Mouse (Mus musculus) bone marrow, adult 2 months (tissue): Measurements from ENCODE around the gene Vmn1r206. TPM values are rescaled to one million over a fixed set of nuclear protein-coding genes. Genes with fewer than 3 reads are reported as not detected.
"Not testable (repeated sequence)": the region's sequence is repeated elsewhere in the genome, so short reads cannot be mapped to it uniquely, and the experiment has no call there.

ENCODE experiments used
- H3K27ac ChIP-seq: fragments of 200-500 bp; 2 replicates; pipeline ENCODE4 v1.5.1; 2012; ENCODE audit warnings: low read depth, mild to moderate bottlenecking, control low read depth, inconsistent platforms, low read length; ENCODE audit not compliant: control insufficient read depth, poor library complexity, insufficient read depth
- H3K4me1 ChIP-seq: fragments of 200-500 bp; 2 replicates; pipeline ENCODE4 v1.6.1; 2011; ENCODE audit warnings: low read length; ENCODE audit not compliant: control insufficient read depth, insufficient read depth
- H3K4me3 ChIP-seq: fragments of 200-500 bp; replicated peaks from 2 replicates; pipeline ENCODE3; 2011; ENCODE audit warnings: mild to moderate bottlenecking, low read depth, low read length, control low read depth; ENCODE audit not compliant: control insufficient read depth
- CTCF ChIP-seq: fragments of 200-500 bp; IDR thresholded peaks from 2 replicates; pipeline ENCODE4 v1.5.1; 2011; ENCODE audit warnings: low read length, control low read depth; ENCODE audit not compliant: control insufficient read depth, insufficient read depth
- POLR2A ChIP-seq: fragments of 200-500 bp; IDR thresholded peaks from 2 replicates; pipeline ENCODE4 v1.6.1; 2011; ENCODE audit warnings: low read depth, mild to moderate bottlenecking, control low read depth, low read length, borderline replicate concordance; ENCODE audit not compliant: control insufficient read depth
- WGBS: fragments of 180-500 bp; shearing (Covaris S2); methylation state at CpG from one replicate; pipeline ENCODE4 v1.1.7; 2018; 5-methylcytosine and 5-hydroxymethylcytosine counted together
- polyA plus RNA-seq: library from polyadenylated mRNA; stranded (reverse); fragments of >200 nt; gene quantifications from 2 replicates; pipeline ENCODE4 v1.2.4, GENCODE M21; 2011; ENCODE audit warnings: low replicate concordance; ENCODE audit not compliant: missing spikeins, insufficient read depth, insufficient read length

The Vmn1r206 gene
- not detected in 2 replicates for polyA plus RNA-seq

DNA sequence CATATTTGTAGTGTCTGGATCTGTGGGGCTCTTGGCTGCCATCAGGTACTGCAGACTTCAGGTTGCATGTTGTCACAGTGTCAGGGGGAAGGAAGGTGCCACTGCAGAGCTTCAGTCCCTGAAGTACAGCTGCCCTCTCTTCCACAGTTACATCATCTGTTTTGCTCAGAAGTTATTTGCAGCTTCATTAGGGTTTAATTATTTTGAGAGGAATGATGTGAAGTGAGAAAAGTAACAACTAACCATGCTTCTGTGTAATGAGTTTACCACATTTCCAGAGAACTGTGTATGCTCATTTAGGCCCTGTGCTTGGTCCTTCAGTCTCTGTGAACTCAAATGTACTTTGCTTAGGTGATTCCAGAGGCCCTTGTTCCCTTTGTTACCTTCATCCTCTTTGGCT lies at the start of gene Vmn1r206:
TSS of gene Vmn1r206 (minus strand) at position 101 of the 400 bp plus-strand sequence.
- H3K27ac ChIP-seq, H3K4me1 ChIP-seq, H3K4me3 ChIP-seq: not testable (repeated sequence)

DNA sequence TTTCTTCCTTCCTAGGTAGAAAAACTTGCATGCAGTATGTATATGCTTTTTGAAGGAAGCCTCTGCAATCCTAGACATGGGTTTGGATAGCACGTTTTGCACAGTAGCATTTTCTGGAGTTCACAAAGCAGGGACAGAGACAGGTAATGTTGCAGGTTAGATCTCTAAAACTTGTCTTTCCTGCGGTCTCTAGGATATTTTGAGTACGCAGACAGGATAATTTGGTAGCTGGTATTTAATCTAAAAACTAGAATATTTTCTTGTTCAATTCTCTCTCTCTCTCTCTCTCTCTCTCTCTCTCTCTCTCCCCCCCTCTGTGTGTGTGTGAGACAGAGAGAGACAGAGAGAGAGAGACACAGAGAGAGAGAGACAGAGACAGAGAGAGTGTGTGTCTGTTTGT lies 31.2 kb downstream of the Vmn1r206 start, which contains the start of gene Vmn1r205:
TSS of gene Vmn1r205 (minus strand) at position 101 of the 400 bp plus-strand sequence.
- H3K4me1 ChIP-seq, result no peaks in the 10 kb centered on the region
- H3K27ac ChIP-seq, result no peak within 1 kb of the TSS
- 68% methylated on average over 3 of the region's 3 CpGs for WGBS

DNA sequence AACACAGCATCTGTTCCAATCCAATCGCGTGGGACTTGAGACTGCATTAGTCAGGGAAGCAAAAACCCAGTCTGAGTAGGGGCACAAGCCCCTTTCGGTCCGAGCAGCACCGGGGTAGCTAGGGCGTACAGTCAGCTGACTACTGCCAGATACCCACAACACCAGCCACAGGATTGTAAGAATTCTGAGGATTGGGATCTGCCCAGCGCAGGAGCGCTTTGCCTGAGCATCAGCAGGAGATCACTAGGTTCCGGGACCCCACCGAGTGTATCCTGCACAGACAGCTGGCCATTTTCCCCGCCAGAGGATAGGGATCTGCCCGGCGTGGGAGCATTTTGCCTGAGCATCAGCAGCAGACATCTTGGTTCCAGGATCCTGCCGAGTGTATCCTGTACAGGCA lies 40.7 kb downstream of the Vmn1r206 start:
- not testable (repeated sequence) for H3K27ac ChIP-seq, H3K4me3 ChIP-seq, H3K4me1 ChIP-seq
- 71% methylated on average over 14 of the region's 14 CpGs for WGBS

More for the DNA sequence above, 31.2 kb downstream of the Vmn1r206 start, which contains the start of gene Vmn1r205:
- TF ChIP-seq POLR2A (no peak), CTCF (no peak)
- H3K4me3 ChIP-seq, result no peak within 1 kb of the TSS

DNA sequence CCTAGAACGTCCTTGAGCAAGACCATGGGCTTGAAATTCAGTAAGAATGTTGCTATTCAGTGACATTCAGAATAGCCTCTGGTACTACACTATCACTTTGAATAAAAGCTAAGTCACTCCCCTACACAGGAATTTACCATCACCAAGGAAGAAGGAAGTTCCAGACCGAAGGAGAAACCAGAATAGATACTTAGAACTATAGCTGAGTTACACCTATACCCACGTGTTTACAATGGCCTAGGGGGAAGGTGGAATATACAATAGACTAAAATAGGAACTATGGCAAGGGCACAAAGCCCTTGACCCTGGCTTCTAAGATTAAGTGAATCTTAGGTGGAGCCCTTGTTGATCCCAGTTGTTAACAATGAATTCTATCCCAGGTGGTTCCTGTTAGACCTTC lies 49.1 kb downstream of the Vmn1r206 start:
- not testable (repeated sequence) for H3K4me3 ChIP-seq, H3K27ac ChIP-seq, H3K4me1 ChIP-seq
- 71% methylated on average over 3 of the region's 3 CpGs for WGBS

Other genes with a start within 250 kb of the Vmn1r206 start
- not detected in 2 replicates for gene Vmn1r199, start 244.4 kb downstream of the Vmn1r206 start, polyA plus RNA-seq
- not detected in 2 replicates for gene Vmn1r200, start 233.9 kb downstream of the Vmn1r206 start, polyA plus RNA-seq
- not detected in 2 replicates for gene Vmn1r201, start 152.3 kb downstream of the Vmn1r206 start, polyA plus RNA-seq
- gene Vmn1r202, start 118.9 kb downstream of the Vmn1r206 start, polyA plus RNA-seq, result not detected in 2 replicates
- 0.47 TPM in 1 of 2 replicates, not detected in the other for gene Vmn1r203, start 106.1 kb downstream of the Vmn1r206 start, polyA plus RNA-seq
- gene Vmn1r204, start 71.1 kb downstream of the Vmn1r206 start, polyA plus RNA-seq, result not detected in 2 replicates
- not detected in 2 replicates for gene Vmn1r205, start 31.3 kb downstream of the Vmn1r206 start, polyA plus RNA-seq
- gene Vmn1r207-ps, start 105.4 kb upstream of the Vmn1r206 start, polyA plus RNA-seq, result not detected in 2 replicates
- gene Vmn1r208, start 153.1 kb upstream of the Vmn1r206 start, polyA plus RNA-seq, result not detected in 2 replicates
- not detected in 2 replicates for gene Vmn1r209, start 185.4 kb upstream of the Vmn1r206 start, polyA plus RNA-seq
- not detected in 2 replicates for gene Vmn1r210, start 207.1 kb upstream of the Vmn1r206 start, polyA plus RNA-seq
- not detected in 2 replicates for gene Vmn1r211, start 233.3 kb upstream of the Vmn1r206 start, polyA plus RNA-seq